Mouse (Mus musculus) erythroblast, embryonic 14.5 days (primary cell): ENCODE measurements around the gene Sftpa1.

ENCODE experiments used
- GATA1 ChIP-seq: IDR thresholded peaks from 2 replicates; pipeline ENCODE4 v1.6.1; 2012; ENCODE audit warnings: low read length, inconsistent platforms, mixed read lengths
- TAL1 ChIP-seq: IDR thresholded peaks from 3 replicates; pipeline ENCODE4 v1.6.1; 2012; ENCODE audit warnings: low read length, inconsistent platforms, mixed read lengths

- no peak for TF ChIP-seq GATA1
- TF ChIP-seq TAL1 = no peak
These were observed 53.7 kb downstream of the Sftpa1 start, which contains the start of gene Sftpd for GRCm38 (mm10) chr14:41185059-41185821.
